Mouse (Mus musculus) frontal cortex, adult 2 months (tissue): Measurements from ENCODE around the gene Poldip3. TPM values are rescaled to one million over a fixed set of nuclear protein-coding genes. Genes with fewer than 3 reads are reported as not detected.

Experiments used
- DNase-seq, 2 experiments: peaks; one replicate each; pipeline ENCODE4 v3.0.0; 2022; ENCODE audit warnings: low spot score in 1 of 2; ENCODE audit errors: extremely low spot score in 1 of 2
- polyA plus RNA-seq: library from polyadenylated mRNA; depleted of rRNA; stranded (reverse); fragments of >200 nt; gene quantifications from 2 replicates; pipeline ENCODE4 v1.2.3, GENCODE M21; 2012; rRNA removed

Poldip3 gene
- 67.7 and 76.6 TPM in 2 replicates for polyA plus RNA-seq

DNA sequence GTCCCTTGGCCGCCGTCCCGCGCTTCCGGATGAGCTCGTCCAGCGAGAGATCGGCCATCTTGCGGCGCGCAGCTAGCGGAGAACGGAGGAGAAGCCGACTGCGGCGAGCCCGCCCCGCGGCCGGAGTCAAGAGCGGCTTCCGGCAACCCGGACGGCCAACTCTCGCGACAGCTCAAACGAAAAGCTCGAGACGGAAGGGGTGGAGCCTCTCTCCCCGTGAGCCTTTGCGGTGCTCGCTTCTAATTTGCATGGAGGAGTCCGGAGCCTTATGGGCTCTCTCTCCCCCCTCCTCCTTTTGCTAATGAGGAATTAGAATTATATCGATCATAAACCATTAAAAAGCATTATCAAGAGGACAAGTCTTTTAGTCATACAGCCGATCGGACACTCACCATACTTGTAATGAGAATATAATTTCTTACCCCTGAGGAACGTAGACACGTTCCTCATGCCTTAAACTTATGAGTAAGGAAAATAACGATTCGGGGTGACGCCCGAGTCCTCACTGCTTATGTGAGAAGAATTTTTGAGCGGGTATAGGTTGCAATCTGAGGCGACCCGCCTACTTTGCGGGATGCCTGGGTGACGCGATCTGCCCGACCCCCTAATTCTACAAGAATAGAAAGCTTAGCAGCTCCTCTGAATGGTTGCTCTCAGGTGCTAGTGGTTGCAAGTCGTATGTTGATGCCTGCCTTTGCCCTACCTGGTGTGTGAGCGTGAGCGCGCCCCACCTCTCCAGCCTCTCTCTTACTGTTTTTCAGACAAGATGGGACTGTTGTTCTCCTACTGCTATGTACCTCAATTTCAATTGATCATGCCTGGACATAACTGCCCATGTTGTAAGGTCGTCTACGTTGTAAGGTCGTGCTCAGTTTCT is at the start of gene Poldip3:
Gene Poldip3 (minus strand): TSS at position 189 of the 877 bp plus-strand sequence.
- peak; percentile 96 to 99 for DNase-seq

DNA sequence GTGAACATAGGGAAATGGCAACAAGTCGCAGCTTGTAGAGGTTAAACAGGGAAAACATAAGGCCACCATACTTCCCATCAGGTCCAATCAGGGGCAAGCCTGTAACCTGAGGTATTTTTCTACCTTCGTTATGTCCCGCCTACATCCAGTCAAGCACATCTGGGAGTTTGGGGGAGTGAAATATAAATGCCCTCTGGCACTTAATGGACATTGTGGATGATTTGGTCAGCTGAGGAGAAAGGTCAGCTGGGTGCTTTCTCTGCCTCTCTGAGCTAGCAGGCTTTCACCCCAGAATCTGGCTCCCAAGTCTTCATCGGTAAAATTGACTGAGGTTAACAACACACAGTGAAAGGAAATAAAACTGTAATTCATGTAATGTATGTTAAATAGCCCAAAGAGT is 44.2 kb upstream of the Poldip3 start:
- no peak for DNase-seq

DNA sequence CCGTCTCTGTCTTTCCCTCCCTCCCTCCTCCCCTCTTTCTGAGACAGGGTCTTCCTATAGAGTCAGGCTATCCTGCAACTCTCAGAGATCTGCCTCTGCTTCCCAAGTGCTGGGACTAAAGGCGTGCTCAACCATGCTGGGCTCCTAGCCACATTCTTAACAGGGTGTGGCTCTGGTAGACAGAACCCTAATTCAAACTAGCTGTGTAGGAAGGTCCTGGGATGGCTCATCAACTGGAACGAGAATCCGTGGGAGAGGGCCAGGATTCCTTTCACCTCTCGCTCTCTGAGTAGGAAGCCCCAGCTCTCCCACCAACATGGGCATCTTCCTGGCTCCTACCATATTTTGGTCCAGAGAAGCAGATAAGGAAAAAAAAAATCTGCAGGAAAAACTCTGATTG is 33.2 kb upstream of the Poldip3 start:
- DNase-seq: no peak

DNA sequence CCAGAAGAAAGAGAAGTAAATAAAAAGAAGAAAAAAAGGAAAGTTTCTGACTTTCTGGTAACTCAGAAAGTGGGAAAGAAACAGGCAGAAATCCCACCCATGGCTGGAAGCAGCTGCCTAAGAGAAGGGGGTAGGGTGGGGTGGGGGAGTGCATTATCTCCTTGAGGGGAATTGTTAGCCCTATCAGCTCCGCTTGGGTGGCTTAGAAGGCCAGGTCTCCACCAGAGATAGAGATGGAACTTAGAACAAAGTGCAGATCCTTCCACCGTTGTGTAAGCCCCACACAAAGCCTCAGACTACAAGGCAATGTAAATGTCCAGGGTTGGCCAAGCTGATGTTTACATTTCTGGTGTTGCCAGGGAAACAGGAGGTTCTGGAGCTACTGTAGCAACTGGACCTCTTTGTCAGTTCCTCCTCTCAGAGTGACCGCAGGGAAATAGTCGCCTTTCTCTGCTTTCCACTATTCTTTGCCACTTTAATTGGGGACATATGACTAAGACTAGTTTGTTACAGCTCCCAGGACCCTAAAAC is 32.7 kb upstream of the Poldip3 start:
- no peak for DNase-seq

DNA sequence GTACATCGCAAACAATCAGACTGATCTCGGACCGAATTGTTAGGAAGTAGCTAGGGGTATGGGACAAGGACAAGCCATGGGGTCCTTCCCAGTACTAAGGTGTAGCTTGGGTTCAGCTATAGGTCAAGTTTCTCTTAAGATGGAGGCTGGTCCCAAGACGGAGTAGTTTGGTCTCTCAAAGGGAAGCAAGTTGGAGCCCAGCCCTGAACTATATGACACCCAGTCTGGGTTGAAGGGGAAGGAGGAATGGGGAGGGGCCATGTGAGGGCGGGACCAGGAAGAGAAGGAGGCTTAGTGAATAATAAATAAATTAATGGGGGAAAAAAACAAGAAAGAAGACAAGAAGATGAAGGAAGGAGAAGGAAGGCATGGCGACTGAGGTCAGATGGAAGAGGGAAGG is 30.8 kb upstream of the Poldip3 start:
- DNase-seq: no peak

DNA sequence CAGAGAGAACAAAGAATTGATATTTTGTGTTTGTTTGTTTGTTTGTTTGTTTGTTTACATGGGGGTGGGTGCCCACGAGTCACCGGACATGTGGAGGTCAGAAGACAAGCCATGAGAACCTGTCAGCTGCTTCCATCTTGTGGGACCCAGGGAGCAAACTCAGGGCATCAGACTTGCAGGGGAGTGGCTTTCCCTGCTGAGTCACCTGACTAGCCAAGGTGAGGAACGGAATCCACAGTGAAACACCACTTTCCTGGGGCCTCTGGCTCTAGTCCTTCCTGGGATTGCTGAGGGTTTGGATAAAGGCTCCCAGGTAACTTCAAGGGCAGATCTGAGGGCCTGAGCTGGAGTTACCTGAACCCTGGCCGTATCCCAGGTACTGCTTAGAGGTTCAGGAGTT is 27.5 kb upstream of the Poldip3 start:
- no peak for DNase-seq

DNA sequence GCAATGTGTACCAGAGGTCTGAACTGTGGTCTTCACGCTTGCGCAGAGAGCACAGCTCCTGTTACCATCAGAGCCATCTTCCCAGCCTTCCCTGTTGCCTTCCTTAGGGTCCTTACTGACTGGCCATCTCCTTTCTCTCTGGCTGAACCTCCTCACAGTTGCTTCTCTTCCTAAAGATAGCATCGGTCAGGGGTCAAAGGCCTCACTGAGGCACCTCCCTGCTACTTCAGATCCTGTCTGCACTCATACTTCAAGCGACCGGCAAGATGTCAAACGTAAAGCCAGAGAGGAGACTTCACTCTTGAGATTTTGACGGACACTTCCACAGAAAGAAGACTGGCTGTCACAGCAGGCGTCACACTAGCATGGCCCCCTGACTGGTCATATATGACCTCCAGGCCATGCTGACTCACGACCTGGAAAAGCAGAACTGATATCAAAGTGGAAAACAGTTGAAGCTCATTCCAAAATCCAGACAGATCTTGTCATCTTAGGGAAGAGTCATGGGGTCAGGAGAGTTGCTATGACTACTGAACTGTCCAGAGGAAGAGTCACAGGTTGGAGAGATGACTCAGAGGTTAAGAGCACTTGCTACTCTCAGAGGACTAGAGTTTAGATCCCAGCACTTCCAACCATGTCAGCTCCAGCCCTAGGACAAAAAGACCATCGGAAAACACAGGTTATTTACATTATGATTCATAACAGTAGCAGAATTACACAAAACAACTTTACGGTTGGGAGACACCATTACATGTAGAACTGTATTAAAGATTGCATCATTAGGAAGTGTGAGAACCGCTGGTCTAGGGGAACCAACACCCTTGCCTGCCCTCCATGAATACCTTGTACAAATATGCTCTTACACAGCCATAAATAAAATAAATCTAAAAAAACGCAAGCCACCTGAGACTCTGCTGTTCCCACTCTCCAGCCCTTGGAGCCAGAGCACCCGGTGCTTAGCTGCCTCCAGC is 25.0 kb upstream of the Poldip3 start:
- no peak for DNase-seq

DNA sequence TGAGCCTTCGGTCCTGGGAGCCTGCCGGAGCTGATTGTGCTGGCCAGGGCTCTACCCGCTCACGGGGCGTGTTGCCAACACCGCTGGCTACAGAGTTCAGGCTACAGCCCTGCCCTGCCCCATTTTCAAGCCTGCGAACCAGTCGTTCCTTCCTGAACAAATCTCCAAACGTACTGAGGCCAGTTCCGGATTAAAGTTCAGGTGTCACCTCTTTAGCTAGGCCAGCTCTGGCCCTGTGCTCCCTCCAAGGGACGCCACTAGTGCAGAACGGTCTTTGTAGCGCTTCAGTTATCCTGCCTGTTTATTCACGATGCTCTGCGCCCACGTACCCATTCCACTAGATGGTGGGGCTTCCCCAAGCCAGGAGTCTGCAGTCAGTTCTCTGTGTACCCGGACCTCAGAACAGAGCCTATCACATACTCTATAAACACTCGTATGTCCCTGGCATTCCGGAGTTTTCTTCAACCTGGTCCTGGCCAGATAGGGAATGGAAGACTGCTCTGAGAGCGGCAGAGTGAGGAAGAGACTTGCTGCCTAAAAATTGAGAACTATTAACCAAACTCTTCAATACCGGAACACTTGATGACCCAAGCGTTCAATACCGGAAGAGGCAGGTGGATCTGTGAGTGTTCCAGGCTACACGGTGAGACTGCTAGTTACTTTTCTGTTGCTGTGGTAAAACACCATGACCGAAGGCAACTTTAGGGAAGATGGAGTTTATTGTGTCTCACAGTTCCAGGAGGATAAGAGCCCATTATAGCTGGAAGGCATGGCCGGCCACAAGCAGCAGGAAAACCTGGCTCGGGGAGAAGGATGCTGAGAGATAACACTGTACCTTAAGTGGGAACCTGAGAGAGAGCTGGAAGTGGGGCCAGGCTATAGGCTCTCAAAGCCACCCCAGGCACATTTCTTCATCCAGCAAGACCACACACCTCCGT is 23.6 kb upstream of the Poldip3 start, which contains the start of gene Cyb5r3:
Gene Cyb5r3 (minus strand): TSS at position 101 of the 938 bp plus-strand sequence.
- no peak for DNase-seq

DNA sequence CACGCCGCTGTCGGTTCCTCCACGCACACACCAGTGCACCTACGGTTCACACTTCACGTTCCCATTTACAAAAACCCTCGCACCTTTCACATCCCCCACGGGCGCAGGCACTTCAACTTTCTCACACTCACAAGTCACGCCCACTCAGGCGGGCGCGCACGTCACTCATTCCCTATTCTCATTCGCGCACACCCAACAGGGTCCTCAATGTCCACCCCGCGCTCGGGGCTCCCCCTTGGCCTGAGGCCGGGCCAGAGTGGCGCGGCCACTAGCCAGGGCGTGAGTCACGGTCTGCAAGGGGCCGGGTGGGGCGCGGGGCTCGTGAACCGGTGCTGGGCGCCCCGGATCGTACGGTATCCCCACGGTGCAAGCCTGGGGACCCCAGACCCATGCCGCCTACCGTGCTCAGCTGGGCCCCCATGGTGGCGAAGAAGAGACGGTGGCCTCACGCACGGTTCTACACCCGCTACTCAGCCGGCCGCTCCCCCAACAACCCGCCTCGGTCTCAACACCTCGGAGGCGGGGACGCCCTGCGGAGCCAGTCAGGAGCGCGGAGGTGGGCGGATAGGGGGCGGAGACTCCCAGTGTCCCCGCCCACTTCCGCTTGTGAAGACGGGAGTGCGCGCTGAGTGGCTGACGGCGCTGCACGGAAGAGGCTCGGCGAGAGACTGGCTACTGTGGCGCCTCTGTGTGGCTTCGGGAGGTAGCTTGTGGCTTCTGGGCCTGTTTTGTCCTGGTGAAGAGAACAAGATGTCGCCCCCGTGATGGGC is 22.7 kb upstream of the Poldip3 start:
- peak; percentile 93 to 97 for DNase-seq

DNA sequence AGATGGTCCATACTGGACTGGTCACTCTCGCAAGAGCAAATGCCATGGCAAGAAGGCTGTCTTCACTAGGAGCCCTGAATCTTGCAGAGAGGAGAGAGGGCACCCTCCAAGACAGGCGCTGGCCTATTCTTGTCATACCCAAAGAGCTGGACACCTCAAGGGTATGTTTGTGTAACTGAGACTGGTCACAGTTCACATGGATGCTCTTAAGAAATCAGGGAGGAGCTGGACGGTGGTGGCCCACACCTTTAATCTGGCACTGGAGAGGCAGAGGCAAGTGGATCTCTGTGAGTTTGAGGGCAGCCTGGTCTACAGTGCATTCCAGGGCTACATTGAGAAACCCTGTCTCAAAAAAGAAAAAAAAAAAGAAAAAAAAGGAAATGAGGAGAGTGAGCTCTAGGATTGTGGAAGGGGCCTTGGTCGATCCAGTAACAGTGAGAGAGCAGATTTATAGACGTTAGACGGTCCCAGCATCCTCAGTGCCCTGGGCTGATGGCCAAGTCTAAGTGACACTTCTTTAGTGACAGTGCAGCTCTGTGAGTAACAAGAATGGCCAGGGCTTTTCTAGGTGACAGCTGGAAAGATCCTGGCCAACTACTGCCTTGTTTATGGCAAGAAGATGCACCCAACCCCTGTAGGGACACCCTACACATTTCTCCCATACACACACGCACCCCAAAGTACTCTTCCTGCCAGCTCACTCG is 21.9 kb upstream of the Poldip3 start:
- no peak for DNase-seq

DNA sequence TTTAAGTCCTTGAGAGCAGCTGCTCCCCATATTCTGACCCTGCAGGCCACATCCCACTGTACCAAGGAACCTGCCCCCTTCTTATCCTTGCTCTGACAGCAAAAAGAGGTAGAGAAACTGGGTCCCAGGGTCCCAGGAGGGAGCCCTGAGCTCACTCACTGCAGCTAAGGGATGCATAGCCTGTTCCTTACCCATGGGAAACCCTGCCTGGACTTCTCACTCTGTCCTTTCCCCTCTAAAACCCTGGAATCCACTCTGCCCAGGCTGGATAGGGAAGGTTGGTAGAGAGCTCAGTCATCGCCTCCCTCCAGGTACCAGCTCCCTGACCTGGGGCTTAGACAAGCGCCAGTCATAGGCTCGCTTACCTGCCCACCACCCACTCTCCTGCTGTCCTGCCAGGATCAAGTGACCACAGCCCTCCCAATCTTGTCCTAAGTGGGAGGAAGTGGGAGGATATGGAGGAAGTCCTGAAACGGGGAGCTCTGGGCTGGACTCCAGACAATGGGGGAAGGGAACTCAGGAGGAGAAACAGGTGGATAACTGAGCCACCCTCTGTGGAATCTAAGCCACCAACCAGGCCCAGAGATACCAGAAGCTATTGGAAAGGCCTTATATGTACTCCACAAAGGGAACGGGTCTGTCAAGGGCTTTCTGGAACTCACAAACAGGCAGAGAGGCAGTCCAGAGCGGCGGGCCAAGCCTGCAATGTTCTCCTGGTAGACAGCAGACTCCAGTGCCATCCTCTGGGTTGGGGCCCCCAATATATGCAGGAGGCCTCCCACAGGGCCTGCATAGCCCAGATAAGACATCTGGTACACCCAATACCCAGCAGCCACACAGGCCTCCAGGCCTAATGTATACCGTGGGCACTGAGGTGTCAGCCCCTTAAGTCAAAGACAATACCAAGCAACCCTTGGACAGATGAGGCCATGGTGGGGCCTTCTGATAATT is 20.9 kb upstream of the Poldip3 start:
- DNase-seq: no peak

DNA sequence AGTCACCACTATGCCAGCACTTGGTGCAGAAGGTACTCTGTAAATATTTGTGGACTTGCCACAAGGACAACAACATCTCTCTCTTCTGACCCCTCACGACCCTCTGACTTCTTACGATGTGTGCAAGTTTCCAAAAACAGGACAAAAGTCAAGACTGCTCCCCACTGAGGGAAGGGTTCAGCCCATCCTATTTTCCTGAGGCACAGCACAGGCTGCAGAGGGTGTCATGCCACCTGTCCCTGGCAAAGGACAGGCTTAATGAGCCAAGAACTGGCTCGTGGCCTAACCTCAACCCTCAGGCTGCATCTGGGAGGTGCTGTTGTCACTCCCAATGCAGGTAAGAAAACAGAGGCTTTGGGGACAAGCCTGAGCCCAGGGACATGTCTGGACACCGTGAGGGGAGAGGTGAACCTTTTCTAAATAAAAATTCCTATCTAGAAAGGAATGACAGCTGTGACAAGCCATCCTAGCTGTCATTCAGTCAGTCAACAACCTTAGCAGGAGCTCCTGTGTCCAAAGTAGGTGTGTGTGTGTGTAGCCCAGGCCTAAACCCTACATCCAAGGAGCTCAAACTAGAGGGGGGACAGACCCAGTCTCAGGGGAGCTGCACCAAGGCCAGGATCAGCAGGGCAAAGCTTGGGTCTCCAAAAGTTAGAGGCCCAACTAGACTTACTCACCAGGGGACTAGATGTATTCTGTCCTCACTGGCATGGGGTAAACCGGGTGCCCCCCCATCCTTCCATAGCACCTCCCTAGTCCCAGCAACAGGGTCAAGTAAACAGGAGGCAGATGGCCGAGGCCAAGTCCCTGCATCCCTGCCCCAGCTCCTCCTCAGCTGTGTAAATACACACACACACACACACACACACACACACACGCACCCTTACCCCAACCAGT is 19.9 kb upstream of the Poldip3 start:
- DNase-seq: no peak

DNA sequence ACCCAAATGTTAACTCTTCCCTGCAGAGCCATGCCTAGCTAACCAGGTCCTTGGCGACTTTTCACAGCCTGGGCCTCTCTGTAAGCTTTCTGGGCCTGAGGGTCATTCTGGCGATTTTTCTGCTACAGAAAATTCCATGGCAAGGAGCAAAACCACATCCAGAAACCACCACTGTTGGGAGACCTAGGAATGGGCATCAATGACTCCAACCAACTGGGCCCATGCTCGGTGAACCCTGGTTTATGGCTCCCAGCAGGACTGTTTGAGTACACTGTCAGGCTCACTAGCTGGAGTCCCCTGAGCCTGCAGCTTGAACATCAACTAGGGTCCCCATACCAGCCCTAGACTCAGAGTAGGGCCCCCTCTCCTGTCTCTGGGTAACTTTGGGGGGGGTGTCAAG is 19.1 kb upstream of the Poldip3 start:
- no peak for DNase-seq

DNA sequence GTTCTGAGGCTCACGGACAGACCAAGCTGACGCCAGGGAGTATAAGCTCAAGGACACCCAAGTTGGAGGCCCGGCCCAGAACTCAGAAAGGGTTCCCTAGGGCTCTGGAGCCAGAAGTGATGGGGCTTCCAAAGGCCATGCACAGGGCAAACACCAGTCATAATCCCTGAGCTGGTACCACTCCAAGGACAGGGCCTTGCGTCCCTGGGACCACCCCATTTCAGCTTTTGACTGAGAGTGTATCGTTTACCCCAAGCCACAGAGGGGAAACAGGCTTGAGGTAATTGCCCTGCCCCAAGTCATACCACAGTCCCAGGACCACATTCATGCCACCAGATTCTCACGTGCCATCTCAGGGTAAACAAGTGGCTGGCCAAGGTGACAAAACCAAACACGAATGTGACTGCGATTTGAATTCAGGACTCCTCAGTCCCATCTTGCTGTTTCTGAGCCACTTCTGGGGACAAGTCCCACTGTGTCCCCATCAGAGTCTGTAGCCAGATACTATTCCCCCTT is 18.4 kb upstream of the Poldip3 start:
- DNase-seq: no peak

DNA sequence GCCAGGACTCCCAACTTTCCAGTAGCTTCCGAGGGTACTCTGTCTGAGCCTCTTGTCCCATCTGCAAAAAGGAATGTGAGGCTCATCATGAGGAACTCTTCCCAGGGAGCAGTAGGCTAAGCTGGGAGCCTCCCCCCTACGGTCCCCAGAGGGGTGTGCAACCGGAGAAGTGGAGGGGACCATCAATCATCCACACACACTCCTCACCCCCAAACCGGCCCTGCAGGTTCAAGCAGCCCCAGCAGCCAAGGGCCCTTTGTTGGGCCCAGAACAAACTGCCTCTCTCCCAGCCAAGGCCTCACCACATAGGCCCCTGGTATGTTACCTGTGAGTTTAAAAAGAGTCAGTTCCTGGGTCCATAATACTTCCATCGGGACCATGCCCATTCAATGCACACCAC is 17.9 kb upstream of the Poldip3 start:
- no peak for DNase-seq

DNA sequence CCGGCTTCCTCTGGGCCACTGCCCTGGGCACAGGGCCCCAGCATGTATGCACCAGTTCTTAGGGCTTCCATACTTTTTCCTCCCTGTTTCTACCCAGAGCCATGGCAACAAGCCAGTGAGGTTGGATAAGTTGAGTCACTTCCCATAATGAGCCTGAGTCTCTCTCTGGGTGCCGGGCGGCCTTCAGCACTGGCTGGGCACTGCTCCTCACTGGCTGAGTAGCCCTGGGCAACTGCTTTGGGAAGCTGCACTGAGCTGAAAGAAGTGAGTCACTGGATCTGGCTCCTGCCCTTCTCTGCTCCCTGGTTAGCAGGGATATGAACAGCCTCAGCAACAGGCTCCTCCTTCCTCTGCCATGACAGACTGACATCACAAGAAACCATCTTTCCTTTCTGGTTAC is 17.5 kb upstream of the Poldip3 start:
- no peak for DNase-seq
